In the genomic region with DNA sequence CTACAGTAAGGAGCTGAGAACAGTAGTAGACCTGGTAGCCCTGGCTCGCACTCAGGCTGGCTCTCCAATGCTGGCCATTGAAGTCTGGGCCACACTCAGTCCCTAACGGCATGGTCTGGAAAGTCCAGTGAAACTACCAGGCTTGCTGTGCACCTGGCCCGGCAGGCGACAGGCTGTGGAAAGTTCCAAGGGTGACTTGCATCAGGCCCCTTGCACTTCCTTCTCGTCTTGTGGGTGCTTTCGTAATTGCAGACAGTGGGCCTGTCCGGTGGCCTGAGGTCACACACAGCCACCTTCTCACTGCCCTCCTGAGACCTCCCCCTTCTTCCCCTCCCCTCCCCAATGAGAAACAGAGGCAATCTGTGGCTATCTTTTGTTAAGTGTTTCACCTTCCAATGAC, we compare ENCODE assay signal across 8 mouse cellular contexts. TPM values are rescaled to one million over a fixed set of nuclear protein-coding genes. Genes with fewer than 3 reads are reported as not detected.
DNase-seq lines count a peak whose midpoint lies in the region; ATAC-seq and TF ChIP-seq lines count a peak whose summit lies in the region.

No protein-coding gene starts in this region.

- ATAC-seq in granulocyte monocyte progenitor cell, adult 5-6 weeks (replicated peaks; ENCODE audit: poor library complexity, severe bottlenecking) = peak; percentile 54
- ATAC-seq in kidney, embryonic 16.5 days (ENCODE audit: low FRiP score, low TSS enrichment) = 0 out of 2 replicates have a peak, but pooled peaks have one; percentile 1

- peaks cover 16% of the 10 kb centered on the region for H3K36me3 ChIP-seq in kidney, embryonic 16.5 days (ENCODE audit: insufficient read depth, low read length)

- H3K27me3 ChIP-seq in kidney, embryonic 16.5 days (ENCODE audit: insufficient read depth, low read length) = no peaks in the 10 kb centered on the region

- DNase-seq in adrenal gland, postnatal 10 days = peak; percentile 43
- DNase-seq in adrenal gland, adult 8-10 months = no peak
- peak; percentile 86 for DNase-seq in lung, postnatal 25 days (ENCODE audit: low spot score)
- peak; percentile 50 for DNase-seq in thymus, postnatal 4 days
- no peak for DNase-seq in adipocyte (ENCODE audit: low spot score)
- no peak for DNase-seq in left cerebral cortex, adult 2 months (ENCODE audit: extremely low spot score in 1 of 2, low spot score in 2 of 2)

- H3K4me1 ChIP-seq in kidney, embryonic 16.5 days (ENCODE audit: insufficient read depth, low read length) = peaks cover 27% of the 10 kb centered on the region

- H3K9me3 ChIP-seq in kidney, embryonic 16.5 days (ENCODE audit: low read length) = no peaks in the 10 kb centered on the region

- no peak overlapping the region for H3K4me3 ChIP-seq in kidney, embryonic 16.5 days (ENCODE audit: low read length)
- no peak overlapping the region for H3K4me3 ChIP-seq in left cerebral cortex, adult 2 months

- intact Hi-C loops in left cerebral cortex, adult 2 months (cut with DNase I) = no loop called here

- H3K27ac ChIP-seq in kidney, embryonic 16.5 days (ENCODE audit: low read length) = peak overlapping the region; percentile 55
- H3K27ac ChIP-seq in left cerebral cortex, adult 2 months = no peak overlapping the region

- 14% methylated on average over 7 of the region's 7 CpGs for WGBS in kidney, embryonic 16.5 days

- H3K9ac ChIP-seq in kidney, embryonic 16.5 days (replicated peaks; ENCODE audit: low read length) = no peak overlapping the region

- no peak overlapping the region for H3K4me2 ChIP-seq in kidney, embryonic 16.5 days (replicated peaks; ENCODE audit: low read depth, low read length)

- no peak for TF ChIP-seq CTCF in left cerebral cortex, adult 2 months (IDR thresholded peaks at IDR 0.05)

RNA-seq across cellular contexts. Expression of a gene that starts 3.1 kb away (rescaled TPM):
- 10 to 100 TPM in 1 of 2 experiments, 1 to 10 TPM in 1; 8.4 to 10.2 TPM for total RNA-seq in adrenal gland, postnatal 10 days (2021)
- total RNA-seq in adrenal gland, adult 8-10 months (2022) = 10 to 100 TPM in 1 of 4 experiments, 1 to 10 TPM in 3; 6.7 to 10.7 (median 8.3) TPM
- total RNA-seq in granulocyte monocyte progenitor cell, adult 5-6 weeks (2014; fragmentation: Nextera tagmentation) = 163 and 170 TPM in 2 replicates
- total RNA-seq in granulocyte monocyte progenitor cell, adult 5-6 weeks (2017) = 165 and 177 TPM in 2 replicates
- 2.5 and 4.2 TPM in 2 replicates for polyA plus RNA-seq in kidney, embryonic 16.5 days (2015; fragmentation: Nextera tagmentation; extraction: Ambion mirVana)
- total RNA-seq in left cerebral cortex, adult 2 months (2021) = 10 to 100 TPM in 1 of 2 experiments, 1 to 10 TPM in 1; 8.1 to 10.2 TPM

RNA-seq across cellular contexts. Expression of a gene that starts 48.7 kb away (rescaled TPM):
- total RNA-seq in adrenal gland, postnatal 10 days (2021) = 10 to 100 TPM in 1 of 2 experiments, 1 to 10 TPM in 1; 7.4 to 12.0 TPM
- 10 to 100 TPM; 10.4 to 19.9 (median 14.2) TPM for total RNA-seq in adrenal gland, adult 8-10 months (2022)
- 1.3 and 15.1 TPM in 2 replicates for total RNA-seq in granulocyte monocyte progenitor cell, adult 5-6 weeks (2014; fragmentation: Nextera tagmentation)
- total RNA-seq in granulocyte monocyte progenitor cell, adult 5-6 weeks (2017) = 3.9 and 5.0 TPM in 2 replicates
- polyA plus RNA-seq in kidney, embryonic 16.5 days (2015; fragmentation: Nextera tagmentation; extraction: Ambion mirVana) = 10.4 and 11.0 TPM in 2 replicates
- 10 to 100 TPM; 17.7 to 20.1 TPM for total RNA-seq in left cerebral cortex, adult 2 months (2021)

RNA-seq across cellular contexts. Expression of a gene that starts 56.0 kb away (rescaled TPM):
- 10 to 100 TPM; 26.6 to 29.4 TPM for total RNA-seq in adrenal gland, postnatal 10 days (2021)
- total RNA-seq in adrenal gland, adult 8-10 months (2022) = 10 to 100 TPM; 34.6 to 43.1 (median 37.8) TPM
- 22.9 and 25.7 TPM in 2 replicates for total RNA-seq in granulocyte monocyte progenitor cell, adult 5-6 weeks (2014; fragmentation: Nextera tagmentation)
- total RNA-seq in granulocyte monocyte progenitor cell, adult 5-6 weeks (2017) = 8.7 and 9.7 TPM in 2 replicates
- 34.9 and 36.3 TPM in 2 replicates for polyA plus RNA-seq in kidney, embryonic 16.5 days (2015; fragmentation: Nextera tagmentation; extraction: Ambion mirVana)
- 10 to 100 TPM; 15.4 to 19.2 TPM for total RNA-seq in left cerebral cortex, adult 2 months (2021)

Comparison
In these comparisons a context has a peak if more than half of its experiments do, and no peak if none do; other contexts are left out.
1. DNase-seq: peak in adrenal gland, postnatal 10 days (single experiment), lung, postnatal 25 days (single experiment) and thymus, postnatal 4 days (single experiment); none in adrenal gland, adult 8-10 months (single experiment), adipocyte (single experiment) and left cerebral cortex, adult 2 months (0 of 2).
2. RNA of a gene that starts 3.1 kb away (total RNA-seq): 163 to 177 TPM in granulocyte monocyte progenitor cell, adult 5-6 weeks; 8.4 to 10.2 TPM in adrenal gland, postnatal 10 days, 8.1 to 10.2 TPM in left cerebral cortex, adult 2 months and 6.7 to 10.7 TPM in adrenal gland, adult 8-10 months; every median in the first group is over 10 times any median in the second.